Mouse (Mus musculus): Measurements from ENCODE around the gene Hif3a.

Hif3a gene

GRCm38 (mm10) chr7:17056601-17057523 is 5.4 kb downstream of the Hif3a start:
- DNase-seq (ENCODE audit: low spot score in 2 of 2), result no peak

GRCm38 (mm10) chr7:17056081-17056581 is 6.1 kb downstream of the Hif3a start:
- DNase-seq (ENCODE audit: low spot score in 2 of 2), result peak; percentile 62 to 64

- DNase-seq (ENCODE audit: low spot score in 2 of 2), result no peak
These were observed 6.8 kb downstream of the Hif3a start for GRCm38 (mm10) chr7:17055287-17055946.

- no peak for DNase-seq (ENCODE audit: low spot score in 2 of 2)
These were observed 7.8 kb downstream of the Hif3a start for GRCm38 (mm10) chr7:17054325-17054989.

- peak in 1 of 2 experiments; percentile 55 for DNase-seq (ENCODE audit: low spot score in 2 of 2)
These were observed 11.2 kb downstream of the Hif3a start for GRCm38 (mm10) chr7:17050933-17051594.

- no peak for DNase-seq (ENCODE audit: low spot score in 2 of 2)
These were observed 11.7 kb downstream of the Hif3a start for GRCm38 (mm10) chr7:17050491-17050890.

GRCm38 (mm10) chr7:17048431-17049190 is 13.6 kb downstream of the Hif3a start:
- DNase-seq (ENCODE audit: low spot score in 2 of 2), result no peak

GRCm38 (mm10) chr7:17047041-17047682 is 15.1 kb downstream of the Hif3a start:
- DNase-seq (ENCODE audit: low spot score in 2 of 2), result no peak

- no peak for DNase-seq (ENCODE audit: low spot score in 2 of 2)
These were observed 16.5 kb downstream of the Hif3a start for GRCm38 (mm10) chr7:17045743-17046142.

- no peak for DNase-seq (ENCODE audit: low spot score in 2 of 2)
These were observed 22.9 kb downstream of the Hif3a start for GRCm38 (mm10) chr7:17039373-17039772.

GRCm38 (mm10) chr7:17038018-17038695 is 24.1 kb downstream of the Hif3a start:
- no peak for DNase-seq (ENCODE audit: low spot score in 2 of 2)

GRCm38 (mm10) chr7:17030239-17030638 is 32.0 kb downstream of the Hif3a start:
- no peak for DNase-seq (ENCODE audit: low spot score in 2 of 2)

GRCm38 (mm10) chr7:17028923-17029322 is 33.3 kb downstream of the Hif3a start:
- no peak for DNase-seq (ENCODE audit: low spot score in 2 of 2)

GRCm38 (mm10) chr7:17027588-17028343 is 34.5 kb downstream of the Hif3a start, which contains the start of gene Ppp5c:
Ppp5c (minus strand) TSS chr7:17027924.
- DNase-seq (ENCODE audit: low spot score in 2 of 2), result peak; percentile 64 to 80

GRCm38 (mm10) chr7:17026710-17027587 is 35.3 kb downstream of the Hif3a start:
- DNase-seq (ENCODE audit: low spot score in 2 of 2), result no peak

GRCm38 (mm10) chr7:17025896-17026622 is 36.2 kb downstream of the Hif3a start:
- DNase-seq (ENCODE audit: low spot score in 2 of 2), result no peak

- DNase-seq (ENCODE audit: low spot score in 2 of 2), result no peak
These were observed 36.7 kb downstream of the Hif3a start for GRCm38 (mm10) chr7:17025505-17025894.
